ENCODE assay signal across 22 mouse cellular contexts in genomic region chr4:149951201-149951600, GRCm38 (mm10). TPM values are rescaled to one million over a fixed set of nuclear protein-coding genes. Genes with fewer than 3 reads are reported as not detected.
DNase-seq lines count a peak whose midpoint lies in the region; ATAC-seq and TF ChIP-seq lines count a peak whose summit lies in the region.
"Had no signal": no experiment of that assay in that cellular context is flagged by ENCODE, and none has a peak within 500 bp of the region (broad histone marks: within the 10 kb centered on the region; RNA-seq: fewer than 3 reads in every experiment).

No protein-coding gene starts in this region.

- no peak overlapping the region for H3K9ac ChIP-seq in hindbrain, embryonic 11.5 days (ENCODE audit: low read depth, low read length)
- no peak overlapping the region for H3K9ac ChIP-seq in forebrain, embryonic 11.5 days (ENCODE audit: low read length)
- H3K9ac ChIP-seq: liver, embryonic 15.5 days had no signal

- H3K27ac ChIP-seq in hindbrain, embryonic 11.5 days (ENCODE audit: low read depth, low read length), result no peak overlapping the region
- H3K27ac ChIP-seq in forebrain, embryonic 11.5 days (ENCODE audit: low read depth, low read length), result no peak overlapping the region
- H3K27ac ChIP-seq in layer of hippocampus, adult 2 months, result no peak overlapping the region
- H3K27ac ChIP-seq: embryonic facial prominence, embryonic 10.5 days; heart, embryonic 10.5 days; kidney, postnatal 0 days; liver, embryonic 15.5 days had no signal

- peaks cover 13% of the 10 kb centered on the region for H3K27me3 ChIP-seq in hindbrain, embryonic 11.5 days (ENCODE audit: control insufficient read depth, insufficient read depth, low read length)
- peaks cover 28% of the 10 kb centered on the region for H3K27me3 ChIP-seq in forebrain, embryonic 11.5 days (ENCODE audit: control insufficient read depth, insufficient read depth, low read length)

- no peak overlapping the region for H3K4me2 ChIP-seq in hindbrain, embryonic 11.5 days (replicated peaks; ENCODE audit: low read depth, low read length)
- H3K4me2 ChIP-seq in forebrain, embryonic 11.5 days (ENCODE audit: low read depth, low read length, severe bottlenecking), result no peak overlapping the region
- H3K4me2 ChIP-seq: liver, embryonic 15.5 days had no signal

- H3K4me3 ChIP-seq in hindbrain, embryonic 11.5 days (ENCODE audit: low read depth, low read length), result no peak overlapping the region
- H3K4me3 ChIP-seq in forebrain, embryonic 11.5 days (ENCODE audit: low read depth, low read length), result no peak overlapping the region
- H3K4me3 ChIP-seq in layer of hippocampus, adult 2 months, result no peak overlapping the region
- H3K4me3 ChIP-seq: embryonic facial prominence, embryonic 10.5 days; heart, embryonic 10.5 days; liver, embryonic 15.5 days had no signal

- DNase-seq in gastrocnemius, postnatal 14 days, result peak; percentile 53
- no peak for DNase-seq in gastrocnemius, postnatal 4 days (ENCODE audit: low spot score in 2 of 2)
- DNase-seq in adipocyte (ENCODE audit: low spot score), result peak; percentile 79
- peak; percentile 56 for DNase-seq in gastrocnemius, postnatal 25 days
- peak; percentile 67 for DNase-seq in lung, postnatal 25 days (ENCODE audit: low spot score)
- DNase-seq in hindbrain, embryonic 11.5 days (ENCODE audit: low spot score), result no peak
- no peak for DNase-seq in forebrain, embryonic 11.5 days (ENCODE audit: low spot score)
- no peak for DNase-seq in layer of hippocampus, adult 2 months (ENCODE audit: low spot score in 2 of 2)
- DNase-seq: B cell, adult 2 months; cerebellum, adult 11-12 months; cerebellum, postnatal 36 days; right cerebral cortex, postnatal 14 days; thymus, postnatal 36 days had no signal

- intact Hi-C loops in gastrocnemius, postnatal 14 days (cut with DNase I; ENCODE audit: low total_unique reads), result no loop called here

- no peak for ATAC-seq in hindbrain, embryonic 11.5 days (ENCODE audit: low FRiP score)
- no peak for ATAC-seq in forebrain, embryonic 11.5 days (replicated peaks; ENCODE audit: low FRiP score)
- ATAC-seq: forebrain, embryonic 14.5 days; hindbrain, embryonic 16.5 days; intestine, postnatal 0 days; midbrain, embryonic 16.5 days had no signal

- no peaks in the 10 kb centered on the region for H3K36me3 ChIP-seq in hindbrain, embryonic 11.5 days (ENCODE audit: control insufficient read depth, insufficient read depth, low read length)
- no peaks in the 10 kb centered on the region for H3K36me3 ChIP-seq in forebrain, embryonic 11.5 days (ENCODE audit: control insufficient read depth, insufficient read depth, low read length)
- H3K36me3 ChIP-seq: heart, embryonic 10.5 days; liver, embryonic 15.5 days had no signal

- 88% methylated on average over 13 of the region's 13 CpGs for WGBS in hindbrain, embryonic 11.5 days
- 87% methylated on average over 13 of the region's 13 CpGs for WGBS in forebrain, embryonic 11.5 days

- TF ChIP-seq CTCF in layer of hippocampus, adult 2 months (conservative IDR thresholded peaks at IDR 0.05), result no peak

- H3K4me1 ChIP-seq in hindbrain, embryonic 11.5 days (replicated peaks; ENCODE audit: control insufficient read depth, insufficient read depth, low read length), result peaks cover 4% of the 10 kb centered on the region; the same call in 1 of the 2 replicates
- H3K4me1 ChIP-seq in forebrain, embryonic 11.5 days (replicated peaks; ENCODE audit: control insufficient read depth, insufficient read depth, low read length), result 0 out of 2 replicates have a peak, but pooled peaks cover 4% of the 10 kb centered on the region

- no peaks in the 10 kb centered on the region for H3K9me3 ChIP-seq in hindbrain, embryonic 11.5 days (ENCODE audit: control insufficient read depth, low read length)
- no peaks in the 10 kb centered on the region for H3K9me3 ChIP-seq in forebrain, embryonic 11.5 days (ENCODE audit: control insufficient read depth, low read length)
- H3K9me3 ChIP-seq: embryonic facial prominence, embryonic 10.5 days; heart, embryonic 10.5 days; liver, embryonic 15.5 days had no signal

RNA-seq across cellular contexts. Expression of gene Spsb1, which starts 3.6 kb away (rescaled TPM):
- 10 to 100 TPM; 12.9 to 20.1 TPM for total RNA-seq in gastrocnemius, postnatal 14 days (2021)
- total RNA-seq in gastrocnemius, postnatal 4 days (2021), result 10 to 100 TPM; 22.5 to 28.0 TPM
- 1 to 10 TPM; 5.2 to 8.2 TPM for total RNA-seq in gastrocnemius, postnatal 25 days (2021)
- 11.7 and 12.0 TPM in 2 replicates for polyA plus RNA-seq in hindbrain, embryonic 11.5 days (2014; fragmentation: Nextera tagmentation; extraction: Ambion mirVana)
- polyA plus RNA-seq in forebrain, embryonic 11.5 days (2014; fragmentation: Nextera tagmentation; extraction: Ambion mirVana), result 7.5 and 7.8 TPM in 2 replicates
- total RNA-seq in layer of hippocampus, adult 2 months (2021), result 10 to 100 TPM; 30.3 to 33.3 TPM
- total RNA-seq: megakaryocyte-erythroid progenitor cell, adult 5-6 weeks had no signal

RNA-seq across cellular contexts. Expression of gene H6pd, which starts 57.6 kb away (rescaled TPM):
- 10 to 100 TPM; 48.5 to 62.8 TPM for total RNA-seq in gastrocnemius, postnatal 14 days (2021)
- total RNA-seq in gastrocnemius, postnatal 4 days (2021), result 10 to 100 TPM; 66.0 to 71.0 TPM
- 10 to 100 TPM; 43.2 to 49.2 TPM for total RNA-seq in gastrocnemius, postnatal 25 days (2021)
- polyA plus RNA-seq in hindbrain, embryonic 11.5 days (2014; fragmentation: Nextera tagmentation; extraction: Ambion mirVana), result 2.1 and 2.8 TPM in 2 replicates
- polyA plus RNA-seq in forebrain, embryonic 11.5 days (2014; fragmentation: Nextera tagmentation; extraction: Ambion mirVana), result 2.1 and 2.5 TPM in 2 replicates
- total RNA-seq in layer of hippocampus, adult 2 months (2021), result 10 to 100 TPM in 1 of 2 experiments, 1 to 10 TPM in 1; 9.5 to 11.1 TPM

Comparison
In these comparisons a context has a peak if more than half of its experiments do, and no peak if none do; other contexts are left out.
1. DNase-seq: peak in gastrocnemius, postnatal 14 days (single experiment), adipocyte (single experiment), gastrocnemius, postnatal 25 days (single experiment) and lung, postnatal 25 days (single experiment); none in gastrocnemius, postnatal 4 days (0 of 2), hindbrain, embryonic 11.5 days (single experiment), forebrain, embryonic 11.5 days (single experiment) and layer of hippocampus, adult 2 months (0 of 2).